Mouse (Mus musculus) ES-E14 (cell line): ENCODE results near the gene Dnmbp.

ENCODE experiments used
- CHD2 ChIP-seq: IDR thresholded peaks from 2 replicates; pipeline ENCODE4 v1.6.1; 2014; ENCODE audit warnings: mild to moderate bottlenecking, low read depth, low read length, inconsistent platforms
- MAFK ChIP-seq: IDR thresholded peaks from 2 replicates; pipeline ENCODE4 v1.6.1; 2014; ENCODE audit warnings: mild to moderate bottlenecking, low read depth, low read length, inconsistent platforms; ENCODE audit not compliant: insufficient read depth

DNA sequence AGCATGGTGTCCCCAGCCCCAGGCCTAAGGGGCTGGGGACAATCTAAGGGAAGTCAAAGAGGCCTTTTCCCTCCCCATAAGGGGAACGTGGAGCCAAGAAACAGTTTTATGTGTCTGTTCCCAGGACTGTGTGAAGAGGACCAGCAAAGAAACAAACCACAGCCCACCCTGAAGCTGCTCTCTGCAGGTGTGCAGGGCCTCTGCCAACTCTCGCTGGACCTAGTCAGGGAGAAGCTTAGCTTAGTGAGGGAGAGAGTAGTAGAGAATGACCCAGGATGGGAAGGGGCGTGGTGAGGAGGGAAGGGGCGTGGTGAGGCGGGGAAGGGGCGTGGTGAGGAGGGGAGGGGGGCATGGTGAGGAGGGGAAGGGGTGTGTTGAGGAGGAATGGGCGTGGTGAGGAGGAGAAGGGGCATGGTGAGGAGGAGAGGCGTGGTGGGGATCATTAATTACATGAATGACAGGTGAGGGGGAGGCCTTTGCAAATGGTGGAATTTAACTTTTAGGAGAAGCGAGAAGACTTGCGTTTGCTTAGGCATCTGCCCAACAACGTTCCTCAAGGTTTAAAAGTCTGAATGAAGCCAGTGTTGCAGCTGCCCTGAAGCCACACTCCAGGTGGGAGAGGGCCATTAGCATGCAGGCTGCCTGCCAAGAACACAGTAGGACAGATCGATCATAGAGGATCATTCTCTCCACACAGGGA is 9.3 kb upstream of the Dnmbp start:
- no peak for TF ChIP-seq CHD2
- no peak for TF ChIP-seq MAFK
